Mouse (Mus musculus) thymus, adult 2 months (tissue): ENCODE results near the gene Polr2c. TPM values are rescaled to one million over a fixed set of nuclear protein-coding genes. Genes with fewer than 3 reads are reported as not detected.

Experiments used
- DNase-seq: peaks from one replicate; pipeline ENCODE4 v3.0.0; 2021
- H3K27ac ChIP-seq: fragments of 200-500 bp; 2 replicates; pipeline ENCODE4 v1.5.1; 2012; ENCODE audit warnings: low read length, control low read depth; ENCODE audit not compliant: control insufficient read depth, insufficient read depth
- H3K27me3 ChIP-seq: fragments of 200-500 bp; 2 replicates; pipeline ENCODE4 v1.6.1; 2012; ENCODE audit warnings: mild to moderate bottlenecking, low read length, moderate library complexity, mixed read lengths; ENCODE audit not compliant: control insufficient read depth, insufficient read depth
- H3K36me3 ChIP-seq: fragments of 200-500 bp; 2 replicates; pipeline ENCODE4 v1.6.1; 2012; ENCODE audit warnings: mild to moderate bottlenecking, low read length, moderate library complexity; ENCODE audit not compliant: control insufficient read depth, insufficient read depth
- H3K4me1 ChIP-seq: fragments of 200-500 bp; replicated peaks from 2 replicates; pipeline ENCODE4 v1.6.1; 2012; ENCODE audit warnings: low read length; ENCODE audit not compliant: control insufficient read depth, insufficient read depth
- H3K4me3 ChIP-seq: fragments of 200-500 bp; 2 replicates; pipeline ENCODE4 v1.5.1; 2012; ENCODE audit warnings: mild to moderate bottlenecking, low read length, control low read depth, moderate library complexity; ENCODE audit not compliant: control insufficient read depth, insufficient read depth
- CTCF ChIP-seq: fragments of 200-500 bp; IDR thresholded peaks from 2 replicates; pipeline ENCODE4 v1.5.1; 2012; ENCODE audit warnings: mild to moderate bottlenecking, control low read depth, low read length, moderate library complexity, borderline replicate concordance; ENCODE audit not compliant: control insufficient read depth, poor library complexity, insufficient read depth; ENCODE audit errors: extremely low read depth
- POLR2A ChIP-seq: fragments of 200-500 bp; IDR thresholded peaks from 2 replicates; pipeline ENCODE4 v1.6.1; 2012; ENCODE audit warnings: mild to moderate bottlenecking, low read length, control low read depth, moderate library complexity; ENCODE audit not compliant: control insufficient read depth, poor library complexity, insufficient read depth; ENCODE audit errors: extremely low read depth
- WGBS: fragments of 180-500 bp; shearing (Covaris S2); methylation state at CpG from one replicate; pipeline ENCODE4 v1.1.7; 2018; 5-methylcytosine and 5-hydroxymethylcytosine counted together
- polyA plus RNA-seq: library from polyadenylated mRNA; depleted of rRNA; stranded (reverse); fragments of >200 nt; gene quantifications from 2 replicates; pipeline ENCODE4 v1.2.3, GENCODE M21; 2012

Polr2c gene
- polyA plus RNA-seq, 1 experiment: 160 TPM

- H3K4me1 ChIP-seq: peaks cover 26% of the 10 kb centered on the region
- no peak for TF ChIP-seq POLR2A
- no peak; the same call in 1 of the 2 replicates for TF ChIP-seq CTCF
- WGBS: 44% methylated on average over 17 of the region's 17 CpGs
- peak overlapping the region; percentile 41 for H3K4me3 ChIP-seq
- no peaks in the 10 kb centered on the region for H3K27me3 ChIP-seq
- no peak overlapping the region for H3K27ac ChIP-seq
- DNase-seq: no peak
- H3K36me3 ChIP-seq: no peaks in the 10 kb centered on the region
These were observed 18.0 kb downstream of the Polr2c start for GRCm38 (mm10) chr8:94875096-94875870.

- DNase-seq: no peak
- no peaks in the 10 kb centered on the region for H3K36me3 ChIP-seq
- H3K4me1 ChIP-seq: peaks cover 21% of the 10 kb centered on the region
- H3K27ac ChIP-seq: no peak overlapping the region
- peak overlapping the region; percentile 41 for H3K4me3 ChIP-seq
- TF ChIP-seq POLR2A (no peak), CTCF (no peak)
- H3K27me3 ChIP-seq: no peaks in the 10 kb centered on the region
- 1% methylated on average over 20 of the region's 20 CpGs for WGBS
These were observed 18.6 kb downstream of the Polr2c start for GRCm38 (mm10) chr8:94875871-94876150.

- DNase-seq: peak; percentile 85
- H3K27me3 ChIP-seq: no peaks in the 10 kb centered on the region
- no peaks in the 10 kb centered on the region for H3K36me3 ChIP-seq
- H3K27ac ChIP-seq: no peak within 1 kb of the TSS
- peak within 1 kb of the TSS; percentile 41 for H3K4me3 ChIP-seq
- 0% methylated on average over 35 of the region's 37 CpGs for WGBS
- H3K4me1 ChIP-seq: peaks cover 17% of the 10 kb centered on the region
- TF ChIP-seq CTCF (no peak), POLR2A (no peak)
These were observed 19.0 kb downstream of the Polr2c start, which contains the start of gene Dok4 for GRCm38 (mm10) chr8:94876197-94876730. Dok4 (minus strand) TSS chr8:94876330.

GRCm38 (mm10) chr8:94876820-94877219, 19.6 kb downstream of the Polr2c start:
- Histone ChIP-seq H3K36me3 (no peaks in the 10 kb centered on the region), H3K27ac (no peak overlapping the region), H3K27me3 (no peaks in the 10 kb centered on the region), H3K4me1 (peaks cover 15% of the 10 kb centered on the region), H3K4me3 (no peak overlapping the region)
- WGBS: 59% methylated on average over 3 of the region's 3 CpGs
- TF ChIP-seq POLR2A: no peak
- TF ChIP-seq CTCF: no peak
- no peak for DNase-seq

- WGBS: 83% methylated on average over 4 of the region's 4 CpGs
These were observed 23.5 kb downstream of the Polr2c start for GRCm38 (mm10) chr8:94880742-94881141.

GRCm38 (mm10) chr8:94888383-94889036, 31.3 kb downstream of the Polr2c start:
- TF ChIP-seq POLR2A: no peak
- TF ChIP-seq CTCF: no peak
- Histone ChIP-seq H3K4me1 (no peaks in the 10 kb centered on the region), H3K36me3 (no peaks in the 10 kb centered on the region), H3K27ac (no peak overlapping the region), H3K27me3 (no peaks in the 10 kb centered on the region), H3K4me3 (no peak overlapping the region)
- 23% methylated on average over 14 of the region's 14 CpGs for WGBS
- DNase-seq: no peak

More at GRCm38 (mm10) chr8:94880742-94881141, 23.5 kb downstream of the Polr2c start:
- H3K27ac ChIP-seq: no peak overlapping the region
- no peak for TF ChIP-seq POLR2A
- TF ChIP-seq CTCF: no peak
- DNase-seq: no peak
- H3K4me3 ChIP-seq: no peak overlapping the region
- H3K4me1 ChIP-seq: peaks cover 8% of the 10 kb centered on the region
- H3K36me3 ChIP-seq: no peaks in the 10 kb centered on the region
- H3K27me3 ChIP-seq: no peaks in the 10 kb centered on the region

- DNase-seq: no peak
- TF ChIP-seq POLR2A: no peak
- TF ChIP-seq CTCF: no peak
- Histone ChIP-seq H3K4me1 (no peaks in the 10 kb centered on the region), H3K27ac (no peak overlapping the region), H3K27me3 (no peaks in the 10 kb centered on the region), H3K4me3 (no peak overlapping the region), H3K36me3 (no peaks in the 10 kb centered on the region)
- WGBS: 65% methylated on average over 2 of the region's 2 CpGs
These were observed 35.7 kb downstream of the Polr2c start for GRCm38 (mm10) chr8:94892917-94893316.
